Mouse (Mus musculus) kidney, adult 2 months (tissue): ENCODE results near the gene Ctnna3.

Experiments used
- CTCF ChIP-seq: fragments of 200-500 bp; conservative IDR thresholded peaks from 2 replicates; pipeline ENCODE4 v1.5.1; 2011; ENCODE audit warnings: low read depth, mild to moderate bottlenecking, control low read depth, low read length, moderate library complexity, mixed read lengths; ENCODE audit not compliant: insufficient read depth, insufficient read length
- POLR2A ChIP-seq: fragments of 200-500 bp; IDR thresholded peaks from one replicate; pipeline ENCODE4 v1.6.1; 2011; ENCODE audit warnings: low read depth, low read length, control low read depth

DNA sequence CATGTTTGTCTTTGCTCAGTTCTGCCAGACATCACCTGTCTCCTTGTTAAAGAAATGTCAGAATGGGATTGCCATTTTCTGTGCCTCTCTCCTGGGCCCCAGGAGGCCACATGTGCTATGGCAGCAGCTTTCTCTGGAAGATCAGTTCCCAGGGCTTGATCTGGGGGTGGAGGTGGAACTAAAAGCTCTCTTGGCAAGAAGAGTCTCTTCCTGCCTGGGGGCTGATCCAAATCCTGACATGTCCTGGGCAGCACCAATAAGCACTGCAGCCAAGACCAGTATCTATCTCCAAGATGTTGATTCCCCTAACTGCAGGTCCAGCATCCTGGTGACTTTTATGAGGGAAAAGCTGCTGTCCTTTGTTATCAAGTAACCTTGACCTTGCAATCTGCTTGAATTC, 1583.6 kb downstream of the Ctnna3 start:
- TF ChIP-seq CTCF (no peak), POLR2A (no peak)
